Mouse (Mus musculus) kidney, adult 8-10 months (tissue): ENCODE data around the gene Lgals8.

Experiments
- DNase-seq, 2 experiments: peaks; one replicate each; pipeline ENCODE4 v3.0.0; 2022

Gene Lgals8

DNA sequence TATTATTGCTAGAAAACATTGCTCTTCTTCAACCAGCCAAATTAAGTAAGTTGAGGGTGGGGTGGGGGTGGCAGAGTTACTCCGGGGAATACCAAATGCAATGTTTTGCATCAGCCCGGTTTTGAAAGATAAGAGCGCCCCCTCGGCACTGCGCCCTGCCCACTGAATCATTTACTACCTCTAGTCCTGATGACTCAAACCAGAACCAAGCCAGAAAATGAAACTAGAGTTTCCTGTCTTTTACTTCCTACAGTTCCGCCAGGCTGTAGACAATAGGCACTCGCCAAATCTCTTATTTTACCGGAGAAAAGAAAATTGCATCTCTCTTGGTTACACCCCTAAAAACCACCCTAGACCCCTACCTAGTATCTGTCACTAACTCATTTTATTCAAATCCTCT lies 4.3 kb downstream of the Lgals8 start:
- DNase-seq, result peak; percentile 63 to 72

DNA sequence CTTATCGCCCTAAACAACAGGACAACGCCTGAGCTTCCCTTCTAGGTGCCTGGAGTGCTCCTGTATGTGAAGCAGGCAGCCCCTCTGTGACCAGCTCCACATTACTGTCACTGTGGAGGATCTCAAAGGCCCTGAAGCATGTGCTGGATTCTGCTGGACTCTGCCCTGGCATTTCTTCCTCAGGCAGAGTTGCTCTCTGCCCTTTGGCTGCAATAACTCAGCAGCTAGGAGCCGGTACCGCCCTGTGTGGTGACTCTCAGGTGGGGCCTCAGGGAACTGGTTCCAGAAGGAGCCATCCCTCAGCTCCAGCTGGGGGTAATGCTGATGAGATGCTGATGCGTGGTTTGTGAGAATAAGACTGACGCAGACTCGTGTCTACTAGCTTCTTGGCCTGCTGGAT lies 8.0 kb downstream of the Lgals8 start:
- DNase-seq, result peak; percentile 67 to 70

DNA sequence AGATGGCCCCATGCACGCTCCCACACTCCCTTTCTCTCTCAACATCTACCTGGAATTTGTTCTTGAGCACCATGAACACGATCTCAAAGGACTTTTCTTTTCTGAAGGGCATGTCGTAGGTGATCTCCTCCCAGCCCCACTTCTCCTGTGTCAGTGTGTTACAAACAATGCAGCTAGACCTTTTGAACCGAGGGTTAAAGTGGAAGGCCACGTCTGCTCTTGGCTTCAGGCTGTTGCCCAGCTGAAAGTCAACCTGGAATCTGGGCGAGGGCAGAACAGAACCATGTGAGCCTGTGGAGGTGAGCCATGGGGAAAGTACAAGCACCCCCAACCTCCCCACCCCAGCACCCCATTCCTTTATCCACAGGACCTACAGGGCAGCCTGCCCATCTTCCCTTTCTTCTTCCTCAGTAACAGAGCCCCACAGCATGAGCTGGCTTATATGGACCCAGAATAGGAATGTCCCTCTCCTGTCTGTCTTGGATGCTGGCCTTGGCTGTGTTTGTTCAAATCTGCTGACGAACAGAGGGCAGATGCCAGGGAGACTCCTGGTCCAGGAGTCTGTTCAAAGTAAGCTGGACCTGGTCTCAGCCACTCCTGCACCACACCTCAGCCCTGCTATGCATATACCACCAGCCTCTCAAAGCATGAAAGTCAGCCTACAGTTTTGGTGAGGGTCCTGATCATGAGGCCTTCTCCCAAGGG lies 9.9 kb downstream of the Lgals8 start:
- peak in 1 of 2 experiments; percentile 29 for DNase-seq

DNA sequence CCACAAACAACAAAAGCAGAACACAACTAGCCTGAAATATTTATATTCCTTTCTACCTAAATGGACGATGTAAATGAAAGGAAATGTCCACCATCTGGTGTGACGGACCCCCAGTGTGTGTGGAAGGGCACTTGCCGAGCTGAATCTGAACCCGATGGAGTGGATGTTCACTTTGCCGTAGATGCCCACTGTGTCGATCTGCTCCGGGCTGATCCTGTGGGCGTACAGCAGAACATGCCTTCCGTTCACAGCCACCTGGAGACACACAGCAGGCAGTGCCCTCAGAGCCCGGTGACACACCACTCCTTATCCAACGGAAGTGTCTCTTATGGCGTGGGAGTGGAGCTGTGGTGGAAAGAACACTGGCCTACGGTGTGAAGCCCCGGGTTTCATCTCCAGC lies 11.6 kb downstream of the Lgals8 start:
- no peak for DNase-seq

DNA sequence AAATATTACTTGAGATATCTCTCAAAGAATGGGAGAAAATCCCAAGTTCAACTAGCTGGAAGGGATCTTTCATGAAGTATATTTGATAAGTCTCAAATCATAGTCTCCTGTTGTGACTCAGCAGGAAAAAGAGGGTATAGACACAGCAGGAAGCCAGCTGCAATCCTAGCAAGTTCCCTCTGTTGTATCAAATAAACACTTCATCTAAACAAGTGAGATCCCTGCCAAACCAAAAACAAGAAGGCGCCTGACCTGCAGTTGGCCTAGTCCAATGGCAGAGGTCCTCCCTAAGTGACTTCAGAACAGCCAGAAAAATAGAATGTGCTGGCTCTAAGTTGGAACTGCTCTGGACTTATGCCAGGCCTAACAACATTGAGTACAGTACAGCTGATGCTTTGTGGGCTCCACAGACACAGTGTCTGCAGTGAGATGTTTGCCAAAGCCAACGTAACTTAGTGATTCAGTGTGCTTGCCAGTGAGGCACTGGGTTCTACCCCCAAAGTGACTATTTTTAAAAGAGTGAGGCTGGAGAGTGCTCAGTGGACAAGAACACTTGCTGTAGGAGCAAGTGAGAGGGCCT lies 22.6 kb downstream of the Lgals8 start:
- DNase-seq, result peak; percentile 10 to 20

DNA sequence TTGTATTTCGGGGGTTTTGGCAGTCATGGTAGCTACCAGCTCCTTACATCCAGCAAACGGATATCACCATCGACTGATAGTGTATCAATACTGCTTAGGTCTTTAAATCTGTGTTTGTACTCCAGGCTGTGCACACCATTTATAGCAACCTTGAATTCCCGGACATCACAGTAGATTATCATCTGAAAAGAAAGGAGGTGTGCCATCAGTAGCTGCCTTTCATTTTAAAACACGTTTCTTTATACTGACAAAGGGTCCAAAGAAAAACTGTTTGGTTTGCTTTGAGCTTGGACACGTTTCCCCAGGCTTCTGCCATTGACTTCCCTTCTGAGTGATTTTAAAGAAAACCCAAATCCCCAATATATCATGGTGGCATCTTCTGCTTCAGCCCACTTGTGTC lies 23.9 kb downstream of the Lgals8 start:
- no peak for DNase-seq

DNA sequence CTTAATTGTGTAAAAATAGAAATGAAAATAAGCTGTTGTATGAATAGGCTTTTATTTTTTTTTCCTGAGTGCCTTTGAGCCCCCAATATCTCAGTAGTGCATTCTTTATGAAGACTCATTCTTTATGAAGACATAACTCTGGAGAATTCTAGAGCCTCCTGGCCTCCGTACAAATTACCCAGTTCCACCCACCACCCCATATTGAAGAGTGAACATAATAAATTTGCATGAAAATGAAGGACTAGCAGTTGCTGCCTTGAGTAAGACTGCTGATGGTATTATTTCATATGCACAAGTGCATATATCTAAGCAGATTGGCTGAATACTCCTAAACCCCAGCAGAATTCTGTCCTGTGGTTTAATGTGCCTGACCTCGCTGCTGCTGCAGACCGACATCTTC lies 25.2 kb downstream of the Lgals8 start:
- no peak for DNase-seq

DNA sequence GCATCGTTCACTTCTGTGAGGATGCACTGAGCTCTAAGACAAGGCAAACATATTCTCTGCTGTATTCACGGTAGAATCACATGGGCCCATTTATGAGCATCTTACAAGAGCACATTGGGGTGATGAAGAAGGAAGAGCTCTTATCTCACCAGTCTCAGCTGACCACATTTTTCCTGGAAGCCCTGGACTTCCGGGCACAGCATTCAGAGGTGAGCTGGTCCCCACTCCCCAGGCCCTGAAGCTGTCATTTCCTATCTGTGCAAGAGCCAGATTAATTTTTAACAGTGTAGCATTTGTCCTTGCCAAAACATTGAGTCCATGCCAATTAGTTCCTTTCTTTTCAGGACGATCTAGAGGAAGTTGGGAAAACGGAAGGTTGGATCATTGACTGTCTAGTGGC lies 30.9 kb downstream of the Lgals8 start:
- peak; percentile 23 to 35 for DNase-seq

DNA sequence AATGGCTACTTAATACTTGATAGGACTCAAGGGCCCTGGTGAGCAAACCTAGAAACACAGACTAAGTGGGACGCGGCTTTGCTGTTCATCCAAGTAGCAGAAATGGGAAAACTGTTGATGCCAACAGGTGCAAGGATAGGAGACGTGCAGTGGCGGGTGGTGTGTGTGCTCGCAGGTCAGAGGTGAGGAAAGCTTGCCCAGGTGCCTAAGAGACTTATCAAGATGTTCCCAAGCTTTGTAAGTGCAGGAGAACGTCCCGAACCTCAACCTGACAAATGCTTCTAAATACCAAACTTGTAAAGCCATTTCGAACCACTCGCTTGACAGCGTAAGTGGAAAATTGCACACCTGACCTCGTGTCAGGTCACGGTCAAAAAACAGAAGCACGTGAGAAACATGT lies 36.2 kb downstream of the Lgals8 start:
- no peak for DNase-seq

DNA sequence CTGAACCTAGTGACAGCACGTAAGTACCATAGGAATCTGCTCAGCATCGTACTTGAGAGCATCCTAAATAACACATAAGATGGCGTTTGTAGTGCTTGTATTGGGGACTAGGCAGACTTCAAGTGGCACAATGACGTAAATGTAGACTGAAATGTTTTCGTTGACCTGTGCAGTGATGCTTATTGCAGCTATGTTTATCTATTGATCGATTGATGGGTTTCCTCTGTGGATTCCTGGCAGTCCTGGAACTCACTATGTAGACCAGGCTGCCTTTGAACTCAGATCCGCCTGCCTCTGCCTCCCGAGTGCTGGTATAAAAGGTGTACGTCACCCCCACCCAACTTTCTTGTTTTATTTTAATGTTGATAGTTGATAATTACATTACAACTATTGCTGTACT lies 44.1 kb downstream of the Lgals8 start:
- no peak for DNase-seq

DNA sequence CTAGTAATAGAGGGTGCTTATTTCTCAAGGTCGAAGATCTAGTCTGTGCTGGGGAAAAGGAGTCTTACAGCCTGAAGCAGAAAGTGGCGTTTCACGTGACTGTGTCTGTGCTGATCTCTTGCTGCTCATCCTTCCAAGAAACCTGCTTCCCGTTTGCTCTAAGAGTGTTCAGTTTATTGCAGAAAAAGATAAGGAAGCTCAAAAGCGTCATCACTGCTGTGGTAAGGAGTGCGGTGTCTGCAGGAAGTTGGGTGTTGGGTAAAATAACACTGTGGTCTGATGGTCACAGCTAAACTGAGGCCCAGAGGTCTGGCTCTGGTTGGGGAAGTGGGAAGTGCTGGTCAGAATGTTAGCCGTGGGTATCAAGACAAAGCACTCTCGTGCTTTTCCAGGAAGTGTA lies 52.7 kb downstream of the Lgals8 start:
- no peak for DNase-seq

DNA sequence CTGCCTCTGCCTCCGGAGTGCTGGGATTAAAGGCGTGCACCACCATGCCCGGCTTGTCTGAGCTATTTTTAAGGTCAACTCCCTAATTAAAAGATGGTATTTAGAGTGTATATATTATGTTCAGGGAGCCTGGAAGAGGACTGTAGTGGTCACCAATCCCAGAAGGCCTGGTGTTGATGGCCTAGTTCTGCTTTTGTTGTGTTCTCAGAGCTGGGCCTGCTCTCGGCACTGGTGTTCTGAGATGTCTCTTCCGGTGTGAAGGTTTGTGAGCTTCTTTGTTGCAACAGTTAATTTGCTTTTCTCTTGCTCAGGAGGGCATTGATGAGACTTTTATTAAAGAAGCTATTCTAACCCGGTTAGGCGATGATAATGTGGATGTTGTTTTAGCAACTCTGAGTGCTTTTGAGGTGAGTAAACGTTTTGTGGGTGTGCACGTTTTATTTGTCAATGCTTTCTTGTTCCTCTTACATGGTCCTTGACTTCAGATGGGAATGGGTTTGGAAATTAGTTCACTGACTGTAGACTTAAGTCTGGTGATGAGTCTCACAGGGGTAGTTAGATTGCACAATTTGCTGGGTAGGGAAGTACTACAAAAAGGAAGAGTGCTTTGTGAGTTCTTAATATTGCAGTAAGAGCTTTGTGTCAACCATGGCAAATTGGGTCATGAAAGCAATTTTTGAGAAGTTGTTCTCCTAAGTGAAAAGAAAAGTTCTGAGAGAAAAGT lies 56.2 kb downstream of the Lgals8 start:
- no peak for DNase-seq

DNA sequence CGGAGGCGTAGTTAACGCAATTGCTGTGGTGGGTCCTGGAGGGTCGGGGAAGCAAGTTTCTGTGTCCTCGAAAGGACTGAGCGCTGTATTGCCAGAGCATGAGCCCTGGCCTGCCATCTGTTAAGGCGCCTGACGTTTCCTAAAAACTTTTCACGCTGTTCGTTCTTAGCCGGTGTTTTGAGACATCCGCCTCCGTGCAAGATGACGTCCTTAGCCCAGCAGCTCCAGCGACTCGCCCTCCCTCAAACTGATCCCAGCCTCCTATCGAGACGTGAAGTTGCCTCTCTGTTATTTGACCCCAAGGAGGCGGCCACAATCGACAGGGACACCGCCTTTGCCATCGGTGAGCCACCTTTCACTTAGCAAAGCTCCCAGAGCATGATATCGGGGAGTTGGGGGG lies 69.2 kb downstream of the Lgals8 start:
- no peak for DNase-seq

DNA sequence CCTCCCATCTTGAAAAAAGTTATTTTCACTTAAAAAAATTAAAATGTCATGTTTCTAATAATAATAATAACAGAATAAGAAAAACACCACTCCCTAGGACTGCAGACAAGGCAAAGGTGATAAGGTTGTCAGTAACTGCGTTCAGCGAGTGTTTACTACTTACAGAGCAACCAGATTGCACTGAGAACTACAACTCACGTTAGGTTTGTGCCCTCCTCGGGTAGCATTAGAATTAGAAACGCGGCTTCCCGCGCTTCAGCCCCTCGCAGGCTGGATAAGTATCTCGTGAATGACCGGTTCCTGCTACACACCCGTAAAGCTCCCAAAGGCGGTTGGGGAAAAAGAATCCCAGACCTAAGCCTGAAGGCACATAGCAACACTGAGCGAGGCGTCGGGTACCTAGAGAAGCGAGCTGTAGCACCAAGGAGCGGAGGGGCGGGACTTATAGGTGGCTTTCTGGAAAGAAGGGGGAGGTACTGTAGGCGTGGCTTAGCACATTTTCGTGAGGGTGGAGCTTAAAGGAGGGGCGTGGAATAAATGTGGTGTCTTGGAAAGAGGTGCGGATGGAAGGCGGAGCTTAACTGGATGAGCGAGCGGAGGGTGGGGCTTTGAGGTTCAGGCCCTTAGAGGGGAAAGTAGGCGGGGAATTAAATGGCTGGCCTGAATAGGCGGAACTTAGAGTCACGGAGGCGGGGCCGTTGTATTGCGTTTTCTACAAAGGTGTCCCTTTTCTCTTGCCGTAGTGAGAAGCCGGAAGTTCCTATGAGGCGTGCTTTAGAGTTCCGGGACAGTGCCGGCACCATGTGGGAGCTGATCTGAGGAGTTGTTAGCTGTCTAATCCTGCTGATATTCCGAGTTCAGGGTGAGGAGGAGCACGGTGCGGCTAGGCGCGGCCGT lies 69.9 kb downstream of the Lgals8 start, which contains the start of gene Heatr1:
TSS of gene Heatr1 (plus strand) at position 419 of the 897 bp plus-strand sequence.
- DNase-seq, result peak; percentile 99
